Mouse (Mus musculus): ENCODE measurements around the gene Dysf. TPM values are rescaled to one million over a fixed set of nuclear protein-coding genes. Genes with fewer than 3 reads are reported as not detected.
"Not testable (repeated sequence)": the region's sequence is repeated elsewhere in the genome, so short reads cannot be mapped to it uniquely, and the experiment has no call there.

The Dysf gene
- total and polyA plus RNA-seq, 3 experiments, result 0.05 to 0.39 (median 0.38) TPM

DNA sequence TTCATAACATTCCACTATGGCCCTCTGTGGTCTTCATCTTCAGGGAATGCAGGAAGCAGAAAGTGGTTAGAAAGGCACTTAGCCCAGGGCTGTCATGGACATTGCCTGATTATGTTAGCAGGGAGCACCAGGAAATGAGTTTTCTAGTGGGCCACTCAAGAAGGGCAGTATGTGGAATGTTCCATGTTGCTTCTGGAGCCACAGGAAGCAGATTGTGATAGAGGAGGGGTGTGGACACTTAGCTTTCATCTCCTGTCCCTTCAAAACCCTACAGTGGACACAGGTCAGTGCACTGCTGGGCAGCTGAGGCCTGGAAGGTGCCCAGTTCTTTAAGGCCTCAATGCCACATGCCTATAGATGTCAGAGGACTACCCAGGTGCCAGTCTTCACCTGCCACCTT, 20.4 kb downstream of the Dysf start:
- Histone ChIP-seq H3K27me3 (replicated peaks) (no peaks in the 10 kb centered on the region), H3K9ac (ENCODE audit: insufficient read depth, low read depth) (no peak overlapping the region), H3K4me2 (ENCODE audit: insufficient read depth, low read depth, poor library complexity, severe bottlenecking) (no peak overlapping the region), H3K36me3 (replicated peaks in 1 of 2; ENCODE audit: control insufficient read depth in 1 of 2, insufficient read depth in 1 of 2, low read length in 1 of 2) (no peaks in the 10 kb centered on the region), H3K4me3 (replicated peaks in 1 of 3; ENCODE audit: low read depth in 2 of 3, low read length in 2 of 3, poor library complexity in 1 of 3) (no peak overlapping the region), H3K9me3 (replicated peaks; ENCODE audit: low read length) (no peaks in the 10 kb centered on the region), H3K4me1 (ENCODE audit: control insufficient read depth in 1 of 2, insufficient read depth in 2 of 2) (peaks cover 0 to 13% of the 10 kb centered on the region in 2 experiments; a peak in 2 of 4 replicates), H3K27ac (ENCODE audit: insufficient read depth, low read depth) (no peak overlapping the region), H3K79me2 (replicated peaks; ENCODE audit: control insufficient read depth, extremely low read depth, insufficient read depth, poor library complexity, severe bottlenecking) (no peaks in the 10 kb centered on the region)
- dilution Hi-C loops (cut with MboI; ENCODE audit: extremely low pct_ligation_motif_present, extremely low pct_unique_long_range_greater_than_20kb, low sequenced_read_pairs), result no loop called here
- TF ChIP-seq CTCF (conservative IDR thresholded peaks at IDR 0.05 in 1 of 2, IDR thresholded peaks at IDR 0.05 in 1 of 2; ENCODE audit: low read depth in 2 of 2, low read length in 2 of 2), result no peak
- TF ChIP-seq CHD2 (IDR thresholded peaks at IDR 0.05; ENCODE audit: low read length), result no peak
- TF ChIP-seq BHLHE40 (IDR thresholded peaks at IDR 0.05; ENCODE audit: low read depth, low read length), result no peak
- TF ChIP-seq SMC3 (IDR thresholded peaks at IDR 0.05; ENCODE audit: low read depth, low read length), result no peak
- TF ChIP-seq MYC (IDR thresholded peaks at IDR 0.05; ENCODE audit: low read depth, low read length), result no peak
- no peak for TF ChIP-seq JUN (IDR thresholded peaks at IDR 0.05; ENCODE audit: insufficient read depth, low read depth, low read length)
- TF ChIP-seq MAX (IDR thresholded peaks at IDR 0.05; ENCODE audit: low read length), result no peak
- TF ChIP-seq ZMIZ1 (IDR thresholded peaks at IDR 0.05; ENCODE audit: low read depth, low read length), result no peak
- TF ChIP-seq PAX5 (IDR thresholded peaks at IDR 0.05; ENCODE audit: low read length), result no peak
- TF ChIP-seq MAFK (IDR thresholded peaks at IDR 0.05; ENCODE audit: insufficient replicate concordance, low read length), result no peak
- TF ChIP-seq ETS1 (conservative IDR thresholded peaks at IDR 0.05; ENCODE audit: low read depth, low read length), result no peak
- no peak for TF ChIP-seq RCOR1 (conservative IDR thresholded peaks at IDR 0.05; ENCODE audit: low read depth, low read length)
- no peak for DNase-seq (ENCODE audit: extremely low read depth)
- in situ Hi-C loops (cut with MboI; ENCODE audit: low pct_ligation_motif_present, low pct_unique_long_range_greater_than_20kb, low sequenced_read_pairs), result no loop called here

GRCm38 (mm10) chr6:84029775-84030174, 21.4 kb downstream of the Dysf start:
- H3K9me3 ChIP-seq (replicated peaks; ENCODE audit: low read length), result peaks cover 4% of the 10 kb centered on the region
- H3K4me3 ChIP-seq (replicated peaks in 1 of 3; ENCODE audit: low read depth in 2 of 3, low read length in 2 of 3, poor library complexity in 1 of 3), result no peak overlapping the region
- TF ChIP-seq MEF2A (IDR thresholded peaks at IDR 0.05; ENCODE audit: borderline replicate concordance, low read depth, low read length) (no peak), IRF4 (IDR thresholded peaks at IDR 0.05; ENCODE audit: low read depth, low read length) (no peak), ZC3H11A (IDR thresholded peaks at IDR 0.05; ENCODE audit: low read depth, low read length) (no peak), MAZ (IDR thresholded peaks at IDR 0.05; ENCODE audit: low read depth, low read length) (no peak), CHD2 (IDR thresholded peaks at IDR 0.05; ENCODE audit: low read length) (no peak)
- no peaks in the 10 kb centered on the region for H3K27me3 ChIP-seq (replicated peaks)
- H3K36me3 ChIP-seq (replicated peaks in 1 of 2; ENCODE audit: control insufficient read depth in 1 of 2, insufficient read depth in 1 of 2, low read length in 1 of 2), result no peaks in the 10 kb centered on the region
- H3K4me1 ChIP-seq (ENCODE audit: control insufficient read depth in 1 of 2, insufficient read depth in 2 of 2), result peaks cover 0 to 13% of the 10 kb centered on the region in 2 experiments; a peak in 2 of 4 replicates
- DNase-seq (ENCODE audit: extremely low read depth), result no peak
- H3K79me2 ChIP-seq (replicated peaks; ENCODE audit: control insufficient read depth, extremely low read depth, insufficient read depth, poor library complexity, severe bottlenecking), result no peaks in the 10 kb centered on the region
- dilution Hi-C loops (cut with MboI; ENCODE audit: extremely low pct_ligation_motif_present, extremely low pct_unique_long_range_greater_than_20kb, low sequenced_read_pairs) (no loop called here), in situ Hi-C loops (cut with MboI; ENCODE audit: low pct_ligation_motif_present, low pct_unique_long_range_greater_than_20kb, low sequenced_read_pairs) (no loop called here)
- no peak overlapping the region for H3K4me2 ChIP-seq (ENCODE audit: insufficient read depth, low read depth, poor library complexity, severe bottlenecking)
- H3K27ac ChIP-seq (ENCODE audit: insufficient read depth, low read depth), result no peak overlapping the region
- H3K9ac ChIP-seq (ENCODE audit: insufficient read depth, low read depth), result no peak overlapping the region

DNA sequence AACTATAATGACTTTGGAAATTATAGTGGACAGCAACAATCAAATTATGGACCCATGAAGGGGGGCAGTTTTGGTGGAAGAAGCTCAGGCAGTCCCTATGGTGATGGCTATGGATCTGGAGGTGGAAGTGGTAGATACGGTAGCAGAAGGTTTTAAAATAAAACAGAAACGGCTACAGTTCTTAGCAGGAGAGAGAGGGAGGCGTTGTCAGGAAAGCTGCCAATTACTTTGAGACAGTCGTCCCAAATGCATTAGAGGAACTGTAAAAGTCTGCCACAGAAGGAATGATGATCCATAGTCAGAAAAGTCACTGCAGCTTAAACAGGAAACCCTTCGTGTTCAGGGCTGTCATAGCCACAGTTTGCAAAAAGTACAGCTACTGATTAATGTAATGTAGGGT, 24.1 kb downstream of the Dysf start:
- H3K4me1 ChIP-seq (ENCODE audit: control insufficient read depth in 1 of 2, insufficient read depth in 2 of 2), result peaks cover 0 to 13% of the 10 kb centered on the region in 2 experiments; a peak in 2 of 4 replicates
- H3K27ac ChIP-seq (ENCODE audit: insufficient read depth, low read depth); H3K36me3 ChIP-seq (replicated peaks in 1 of 2; ENCODE audit: control insufficient read depth in 1 of 2, insufficient read depth in 1 of 2, low read length in 1 of 2); H3K4me2 ChIP-seq (ENCODE audit: insufficient read depth, low read depth, poor library complexity, severe bottlenecking); H3K9ac ChIP-seq (ENCODE audit: insufficient read depth, low read depth); DNase-seq (ENCODE audit: extremely low read depth); in situ Hi-C loops (cut with MboI; ENCODE audit: low pct_ligation_motif_present, low pct_unique_long_range_greater_than_20kb, low sequenced_read_pairs); H3K4me3 ChIP-seq (replicated peaks in 1 of 3; ENCODE audit: low read depth in 2 of 3, low read length in 2 of 3, poor library complexity in 1 of 3); H3K79me2 ChIP-seq (replicated peaks; ENCODE audit: control insufficient read depth, extremely low read depth, insufficient read depth, poor library complexity, severe bottlenecking); H3K27me3 ChIP-seq (replicated peaks); dilution Hi-C loops (cut with MboI; ENCODE audit: extremely low pct_ligation_motif_present, extremely low pct_unique_long_range_greater_than_20kb, low sequenced_read_pairs); H3K9me3 ChIP-seq (replicated peaks; ENCODE audit: low read length): not testable (repeated sequence)
